Mouse (Mus musculus) thymus, adult 2 months (tissue): ENCODE results near the gene Vwa3b. TPM values are rescaled to one million over a fixed set of nuclear protein-coding genes. Genes with fewer than 3 reads are reported as not detected.
A peak's percentile ranks its signal among the peaks of the same experiment; 100 is the strongest.
"Not testable (repeated sequence)": the region's sequence is repeated elsewhere in the genome, so short reads cannot be mapped to it uniquely, and the experiment has no call there.

ENCODE experiments used
- DNase-seq: peaks from one replicate; pipeline ENCODE4 v3.0.0; 2021
- H3K27ac ChIP-seq: fragments of 200-500 bp; 2 replicates; pipeline ENCODE4 v1.5.1; 2012; ENCODE audit warnings: low read length, control low read depth; ENCODE audit not compliant: control insufficient read depth, insufficient read depth
- H3K27me3 ChIP-seq: fragments of 200-500 bp; 2 replicates; pipeline ENCODE4 v1.6.1; 2012; ENCODE audit warnings: mild to moderate bottlenecking, low read length, moderate library complexity, mixed read lengths; ENCODE audit not compliant: control insufficient read depth, insufficient read depth
- H3K36me3 ChIP-seq: fragments of 200-500 bp; 2 replicates; pipeline ENCODE4 v1.6.1; 2012; ENCODE audit warnings: mild to moderate bottlenecking, low read length, moderate library complexity; ENCODE audit not compliant: control insufficient read depth, insufficient read depth
- H3K4me1 ChIP-seq: fragments of 200-500 bp; replicated peaks from 2 replicates; pipeline ENCODE4 v1.6.1; 2012; ENCODE audit warnings: low read length; ENCODE audit not compliant: control insufficient read depth, insufficient read depth
- H3K4me3 ChIP-seq: fragments of 200-500 bp; 2 replicates; pipeline ENCODE4 v1.5.1; 2012; ENCODE audit warnings: mild to moderate bottlenecking, low read length, control low read depth, moderate library complexity; ENCODE audit not compliant: control insufficient read depth, insufficient read depth
- CTCF ChIP-seq: fragments of 200-500 bp; IDR thresholded peaks from 2 replicates; pipeline ENCODE4 v1.5.1; 2012; ENCODE audit warnings: mild to moderate bottlenecking, control low read depth, low read length, moderate library complexity, borderline replicate concordance; ENCODE audit not compliant: control insufficient read depth, poor library complexity, insufficient read depth; ENCODE audit errors: extremely low read depth
- POLR2A ChIP-seq: fragments of 200-500 bp; IDR thresholded peaks from 2 replicates; pipeline ENCODE4 v1.6.1; 2012; ENCODE audit warnings: mild to moderate bottlenecking, low read length, control low read depth, moderate library complexity; ENCODE audit not compliant: control insufficient read depth, poor library complexity, insufficient read depth; ENCODE audit errors: extremely low read depth
- WGBS: fragments of 180-500 bp; shearing (Covaris S2); methylation state at CpG from one replicate; pipeline ENCODE4 v1.1.7; 2018; 5-methylcytosine and 5-hydroxymethylcytosine counted together
- polyA plus RNA-seq: library from polyadenylated mRNA; depleted of rRNA; stranded (reverse); fragments of >200 nt; gene quantifications from 2 replicates; pipeline ENCODE4 v1.2.3, GENCODE M21; 2012

Vwa3b gene
- polyA plus RNA-seq, 1 experiment = 0.13 TPM

DNA sequence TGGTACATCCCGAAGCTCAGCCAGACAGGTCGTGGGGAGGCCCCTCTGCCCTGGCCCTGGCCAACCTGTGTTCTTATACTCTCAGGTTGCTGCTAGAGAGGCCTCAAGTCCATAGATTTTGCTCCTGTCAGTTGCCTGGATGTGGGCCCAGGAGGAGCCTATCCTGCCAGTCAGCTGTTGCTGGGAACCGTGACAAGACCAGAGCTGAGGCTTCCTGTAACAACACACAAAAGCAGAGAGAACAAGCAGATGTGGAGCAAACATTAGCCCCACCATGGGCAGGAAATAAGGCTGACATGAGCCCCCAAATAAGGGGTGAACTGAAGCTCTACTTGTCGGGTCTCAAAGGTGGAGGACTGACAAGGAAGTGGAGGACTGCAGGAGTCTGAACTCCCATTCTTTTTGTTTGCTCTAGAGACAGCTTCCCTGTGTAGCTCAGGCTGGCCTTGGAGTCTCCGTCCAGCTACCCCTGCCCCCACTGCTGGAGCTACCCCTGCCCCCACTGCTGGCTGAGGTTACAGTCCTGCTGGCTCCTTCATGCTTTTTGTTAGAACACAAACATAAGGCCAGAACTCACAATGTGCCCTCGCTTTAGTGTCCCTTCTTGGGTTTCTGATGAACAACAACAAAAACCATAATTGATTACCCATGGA is 29.7 kb upstream of the Vwa3b start:
- DNase-seq = peak; percentile 22
- Histone ChIP-seq H3K27ac (peak overlapping the region; percentile 24; the same call in 1 of the 2 replicates), H3K36me3 (no peaks in the 10 kb centered on the region), H3K4me1 (peaks cover 18% of the 10 kb centered on the region), H3K4me3 (no peak overlapping the region), H3K27me3 (no peaks in the 10 kb centered on the region)
- 59% methylated on average over 6 of the region's 6 CpGs for WGBS
- TF ChIP-seq CTCF (no peak), POLR2A (no peak)

DNA sequence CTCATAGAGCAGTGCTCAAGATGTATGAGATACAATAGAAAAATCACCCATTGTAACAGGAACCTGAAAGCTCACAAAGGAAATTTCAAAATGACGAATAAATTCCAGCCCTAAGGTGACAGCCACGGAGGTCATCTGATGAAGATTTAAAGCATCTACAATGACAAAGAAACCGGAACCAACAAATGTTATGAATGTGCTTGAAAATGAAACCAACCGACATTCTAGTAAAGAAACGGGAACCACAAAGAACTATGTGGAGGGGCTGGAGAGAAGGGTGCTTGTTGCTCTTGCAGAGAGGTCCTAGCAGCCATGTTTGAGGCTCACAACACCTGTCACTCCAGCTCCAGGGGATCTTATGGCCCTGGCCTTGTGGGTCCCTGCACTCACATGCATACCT is 26.1 kb upstream of the Vwa3b start:
- no peak for DNase-seq
- Histone ChIP-seq H3K36me3 (no peaks in the 10 kb centered on the region), H3K27ac (peak overlapping the region; percentile 49), H3K27me3 (no peaks in the 10 kb centered on the region), H3K4me3 (no peak overlapping the region), H3K4me1 (peaks cover 19% of the 10 kb centered on the region)
- no peak for TF ChIP-seq POLR2A
- TF ChIP-seq CTCF = no peak
- WGBS = 5% methylated on average over 5 of the region's 5 CpGs

DNA sequence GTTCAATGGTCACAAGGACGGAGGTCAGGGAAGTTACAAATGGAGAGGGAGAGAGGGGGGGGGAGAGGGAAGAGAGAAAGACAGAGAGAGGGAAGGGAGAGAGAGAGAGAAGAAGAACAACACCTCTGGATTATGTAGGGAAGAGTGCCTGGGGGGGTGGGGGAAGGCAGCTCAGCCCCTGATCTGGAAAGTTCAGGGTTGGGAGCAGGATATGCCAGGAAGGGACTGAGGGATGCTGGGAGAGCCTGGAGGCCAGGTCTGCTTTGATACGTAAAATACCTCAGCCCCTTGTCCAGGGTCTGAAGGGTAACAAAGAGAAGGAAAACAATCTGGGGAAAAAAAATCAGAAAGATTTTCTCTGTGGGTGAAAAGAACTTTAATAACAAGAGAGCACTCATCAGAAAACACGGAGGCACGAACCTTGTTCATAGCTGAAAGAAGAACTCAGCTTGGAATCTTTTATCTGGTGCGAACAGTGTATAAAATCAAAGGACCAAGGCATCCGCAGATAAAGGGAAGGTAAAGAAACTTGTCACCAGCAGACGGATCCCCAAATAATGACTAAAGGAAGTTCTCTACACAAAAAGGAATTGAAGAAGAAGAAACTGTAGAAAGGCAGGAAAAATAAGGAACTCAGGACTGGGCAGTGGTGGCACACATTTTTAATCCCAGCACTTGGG is 24.6 kb upstream of the Vwa3b start:
- TF ChIP-seq CTCF (no peak), POLR2A (no peak)
- Histone ChIP-seq H3K27me3 (no peaks in the 10 kb centered on the region), H3K4me1 (peaks cover 13% of the 10 kb centered on the region), H3K36me3 (no peaks in the 10 kb centered on the region), H3K27ac (no peak overlapping the region), H3K4me3 (no peak overlapping the region)
- 90% methylated on average over 7 of the region's 7 CpGs for WGBS
- no peak for DNase-seq

GRCm38 (mm10) chr1:37002316-37003008 is 23.9 kb upstream of the Vwa3b start:
- TF ChIP-seq POLR2A = no peak
- no peak for TF ChIP-seq CTCF
- Histone ChIP-seq H3K27ac (no peak overlapping the region), H3K4me1 (peaks cover 7% of the 10 kb centered on the region), H3K27me3 (no peaks in the 10 kb centered on the region), H3K4me3 (no peak overlapping the region), H3K36me3 (no peaks in the 10 kb centered on the region)
- WGBS = 73% methylated on average over 3 of the region's 3 CpGs
- no peak for DNase-seq

DNA sequence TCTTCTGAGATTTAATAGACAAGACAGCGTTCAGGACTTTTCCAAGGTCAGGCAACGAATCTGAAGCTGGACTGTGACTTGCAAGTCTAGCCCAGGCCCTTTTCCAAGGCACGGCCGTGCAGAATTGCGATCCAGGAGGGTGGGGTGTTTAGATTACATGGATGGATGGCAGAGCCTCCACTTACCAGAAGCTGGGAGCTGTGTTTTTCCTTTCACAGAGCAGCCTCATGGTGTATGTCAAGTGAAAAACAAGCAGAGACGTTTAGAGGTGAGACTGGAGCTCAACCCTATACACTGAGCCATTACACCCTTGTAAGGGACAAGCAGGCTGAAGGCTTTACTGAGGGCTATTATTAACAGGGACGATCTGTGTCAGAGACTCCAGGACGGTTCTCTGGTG is 21.9 kb upstream of the Vwa3b start:
- no peak for TF ChIP-seq POLR2A
- no peak for TF ChIP-seq CTCF
- H3K27me3 ChIP-seq = no peaks in the 10 kb centered on the region
- WGBS = 93% methylated on average over 8 of the region's 8 CpGs
- DNase-seq = no peak
- no peaks in the 10 kb centered on the region for H3K36me3 ChIP-seq
- no peak overlapping the region for H3K4me3 ChIP-seq
- H3K27ac ChIP-seq = no peak overlapping the region
- H3K4me1 ChIP-seq = peaks cover 7% of the 10 kb centered on the region

- H3K27ac ChIP-seq = no peak overlapping the region
- no peaks in the 10 kb centered on the region for H3K36me3 ChIP-seq
- WGBS = 94% methylated on average over 5 of the region's 5 CpGs
- no peaks in the 10 kb centered on the region for H3K27me3 ChIP-seq
- peaks cover 7% of the 10 kb centered on the region for H3K4me1 ChIP-seq
- DNase-seq = no peak
- H3K4me3 ChIP-seq = no peak overlapping the region
- TF ChIP-seq POLR2A (no peak), CTCF (no peak)
Observed at GRCm38 (mm10) chr1:37005036-37005435, 21.4 kb upstream of the Vwa3b start.

DNA sequence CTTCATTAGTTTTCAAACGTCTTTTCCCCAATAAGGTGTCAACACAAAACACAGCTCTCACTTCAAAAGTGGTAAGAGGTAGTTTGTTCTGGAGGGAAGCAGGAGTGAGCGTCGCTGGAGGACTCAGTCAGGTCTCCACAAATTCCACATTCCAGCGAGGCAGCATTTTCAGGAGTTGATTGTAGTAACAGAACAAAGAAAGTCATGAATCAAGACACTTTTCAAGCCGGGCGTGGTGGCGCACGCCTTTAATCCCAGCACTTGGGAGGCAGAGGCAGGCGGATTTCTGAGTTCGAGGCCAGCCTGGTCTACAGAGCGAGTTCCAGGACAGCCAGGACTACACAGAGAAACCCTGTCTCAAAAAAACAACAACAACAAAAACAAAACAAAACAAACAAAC is 19.9 kb upstream of the Vwa3b start:
- 96% methylated on average over 11 of the region's 11 CpGs for WGBS
- not testable (repeated sequence) for H3K27me3 ChIP-seq, H3K36me3 ChIP-seq, H3K4me1 ChIP-seq, DNase-seq, H3K4me3 ChIP-seq, H3K27ac ChIP-seq
